Mouse (Mus musculus): ENCODE measurements around the gene Mfap1a. TPM values are rescaled to one million over a fixed set of nuclear protein-coding genes. Genes with fewer than 3 reads are reported as not detected.
A peak's percentile ranks its signal among the peaks of the same experiment; 100 is the strongest.

The Mfap1a gene
- polyA plus RNA-seq, 1 experiment from 2014 or later = 29.7 TPM

DNA sequence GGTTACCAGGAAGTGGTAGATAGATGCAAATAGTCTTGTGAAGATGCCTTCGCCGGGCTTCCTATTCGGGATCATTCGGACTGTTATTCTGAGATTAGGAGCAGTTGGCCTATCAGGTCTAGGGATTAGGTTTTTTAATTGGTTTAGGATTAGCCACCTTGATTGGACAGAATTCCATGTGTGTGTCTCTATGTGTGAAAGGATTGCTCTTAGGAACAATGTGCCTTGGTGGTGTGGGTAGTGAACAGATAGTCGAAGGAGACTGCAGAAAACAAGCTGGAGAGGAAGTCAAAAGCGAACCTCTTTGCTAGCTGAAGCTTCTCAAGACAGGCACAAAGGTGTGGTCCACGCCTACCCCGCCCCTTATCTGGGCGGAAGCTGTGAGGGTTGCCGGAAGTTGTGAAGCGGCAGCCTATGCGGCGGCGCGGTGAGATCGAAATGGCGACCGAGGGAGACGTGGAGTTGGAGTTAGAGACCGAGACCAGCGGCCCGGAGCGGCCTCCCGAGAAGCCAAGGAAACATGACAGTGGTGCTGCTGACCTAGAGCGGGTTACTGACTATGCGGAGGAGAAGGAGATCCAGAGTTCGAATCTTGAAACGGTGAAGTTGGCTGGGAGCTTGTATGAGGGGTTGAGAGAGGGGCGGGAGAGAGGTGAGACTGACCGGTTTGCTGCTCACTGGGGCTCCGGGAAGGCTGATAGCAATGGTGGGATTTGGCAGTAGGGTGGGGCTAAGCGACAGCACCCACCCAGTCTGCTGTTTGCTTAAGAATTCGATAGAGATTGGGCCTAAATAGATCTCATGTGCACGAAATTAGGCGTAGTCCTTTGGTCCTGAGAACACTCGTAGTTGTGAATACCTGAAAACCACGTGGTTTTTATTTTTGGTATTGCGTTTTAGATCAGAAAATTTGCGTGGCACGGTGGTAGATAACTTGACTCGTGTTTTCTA, 49.5 kb downstream of the Mfap1a start, which contains the start of gene Serinc4:
TSS of gene Serinc4 (minus strand) at position 90 of the 951 bp plus-strand sequence.
- peak; percentile 93 for ATAC-seq
- WGBS = 2% methylated on average over 41 of the region's 41 CpGs

DNA sequence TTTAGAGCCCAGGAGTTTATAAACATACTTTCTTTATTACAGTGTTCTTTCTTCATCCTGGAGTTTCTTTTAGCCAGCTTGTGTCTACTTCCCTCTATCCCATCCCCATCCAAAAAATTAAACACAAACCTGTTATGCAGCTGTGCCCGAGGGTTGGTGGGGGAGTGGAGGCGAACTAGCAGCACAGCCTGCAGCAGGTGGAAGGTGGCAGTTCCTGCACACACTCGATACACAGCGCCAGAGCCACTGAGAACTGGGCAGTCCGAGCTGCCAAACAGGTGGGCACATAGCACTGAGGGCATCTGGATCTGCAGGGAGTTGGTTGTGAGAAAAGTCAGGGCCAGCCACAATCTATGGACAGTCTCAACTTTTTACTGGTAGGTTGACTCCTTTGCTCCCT, 50.9 kb downstream of the Mfap1a start:
- no peak overlapping the region for H3K4me3 ChIP-seq (ENCODE audit: low read depth, low read length)
- no peak overlapping the region for H3K27ac ChIP-seq (ENCODE audit: low read length)
- H3K36me3 ChIP-seq (ENCODE audit: control insufficient read depth, insufficient read depth, low read length) = no peaks in the 10 kb centered on the region; the same call in 1 of the 2 replicates
- H3K4me2 ChIP-seq (ENCODE audit: low read length) = no peak overlapping the region
- peaks cover 21% of the 10 kb centered on the region for H3K4me1 ChIP-seq (ENCODE audit: control insufficient read depth, insufficient read depth, low read length)
- ATAC-seq = no peak
- H3K9ac ChIP-seq (ENCODE audit: low read depth, low read length) = no peak overlapping the region
- no peaks in the 10 kb centered on the region for H3K27me3 ChIP-seq (ENCODE audit: control insufficient read depth, insufficient read depth, low read depth, low read length)
- WGBS = 88% methylated on average over 5 of the region's 5 CpGs
- H3K9me3 ChIP-seq (replicated peaks; ENCODE audit: control insufficient read depth, low read length, poor library complexity, severe bottlenecking) = no peaks in the 10 kb centered on the region

More for the DNA sequence above, 49.5 kb downstream of the Mfap1a start, which contains the start of gene Serinc4:
- Histone ChIP-seq H3K9ac (ENCODE audit: low read depth, low read length) (peak within 1 kb of the TSS; percentile 61), H3K4me2 (ENCODE audit: low read length) (peak within 1 kb of the TSS; percentile 74), H3K9me3 (replicated peaks; ENCODE audit: control insufficient read depth, low read length, poor library complexity, severe bottlenecking) (no peaks in the 10 kb centered on the region), H3K4me3 (ENCODE audit: low read depth, low read length) (peak within 1 kb of the TSS; percentile 69), H3K36me3 (ENCODE audit: control insufficient read depth, insufficient read depth, low read length) (no peaks in the 10 kb centered on the region; the same call in 1 of the 2 replicates), H3K4me1 (ENCODE audit: control insufficient read depth, insufficient read depth, low read length) (peaks cover 13% of the 10 kb centered on the region), H3K27ac (ENCODE audit: low read length) (peak within 1 kb of the TSS; percentile 78), H3K27me3 (ENCODE audit: control insufficient read depth, insufficient read depth, low read depth, low read length) (no peaks in the 10 kb centered on the region)

DNA sequence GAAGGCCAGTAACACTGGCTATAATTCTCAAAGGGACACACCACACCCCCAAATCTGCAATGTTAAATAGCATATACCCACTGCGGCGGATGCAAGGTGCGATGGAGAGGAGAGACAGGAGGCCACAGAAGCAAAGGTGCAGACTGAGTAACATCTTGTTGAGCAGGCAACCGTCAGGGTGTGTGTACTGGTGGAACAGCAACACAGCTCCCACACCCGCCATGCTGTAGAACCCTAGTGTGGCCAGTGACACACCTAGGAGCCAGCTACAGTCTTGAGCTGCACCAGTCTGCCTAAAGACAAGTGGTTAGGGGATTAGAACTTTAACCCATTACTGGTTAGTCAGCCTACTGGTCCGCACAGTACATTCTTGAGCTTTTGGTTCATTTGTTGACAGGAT, 52.5 kb downstream of the Mfap1a start:
- Histone ChIP-seq H3K4me3 (ENCODE audit: low read depth, low read length) (no peak overlapping the region), H3K36me3 (ENCODE audit: control insufficient read depth, insufficient read depth, low read length) (no peaks in the 10 kb centered on the region; the same call in 1 of the 2 replicates), H3K9me3 (replicated peaks; ENCODE audit: control insufficient read depth, low read length, poor library complexity, severe bottlenecking) (no peaks in the 10 kb centered on the region), H3K9ac (ENCODE audit: low read depth, low read length) (no peak overlapping the region), H3K27ac (ENCODE audit: low read length) (no peak overlapping the region), H3K4me2 (ENCODE audit: low read length) (no peak overlapping the region), H3K27me3 (ENCODE audit: control insufficient read depth, insufficient read depth, low read depth, low read length) (no peaks in the 10 kb centered on the region), H3K4me1 (ENCODE audit: control insufficient read depth, insufficient read depth, low read length) (peaks cover 27% of the 10 kb centered on the region)
- ATAC-seq = no peak
- WGBS = 89% methylated on average over 6 of the region's 6 CpGs

DNA sequence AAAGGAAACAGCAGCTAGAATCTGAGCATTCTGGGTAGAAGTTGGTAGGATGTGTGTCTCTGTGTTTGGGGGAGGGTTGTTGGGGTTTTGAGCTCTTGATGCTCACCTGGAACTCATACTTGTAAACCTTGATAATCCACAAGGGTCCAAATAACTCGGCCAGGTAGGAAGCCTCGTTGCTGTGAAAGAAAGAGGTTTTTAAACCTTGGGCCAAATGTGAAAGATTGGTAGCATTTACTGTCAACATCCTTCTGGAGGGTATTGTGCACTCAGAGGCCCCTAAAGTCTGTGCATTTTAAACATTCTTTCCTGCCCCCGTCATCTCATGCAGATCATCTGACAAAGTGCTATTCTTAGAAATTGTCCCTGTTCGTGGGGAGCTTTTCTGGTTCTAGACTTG, 53.5 kb downstream of the Mfap1a start, which contains the start of gene Hypk:
TSS of gene Hypk (plus strand) at position 301 of the 400 bp plus-strand sequence.
- Histone ChIP-seq H3K9ac (ENCODE audit: low read depth, low read length) (no peak within 1 kb of the TSS), H3K4me3 (ENCODE audit: low read depth, low read length) (no peak within 1 kb of the TSS), H3K36me3 (ENCODE audit: control insufficient read depth, insufficient read depth, low read length) (no peaks in the 10 kb centered on the region), H3K9me3 (replicated peaks; ENCODE audit: control insufficient read depth, low read length, poor library complexity, severe bottlenecking) (no peaks in the 10 kb centered on the region), H3K4me2 (ENCODE audit: low read length) (no peak within 1 kb of the TSS), H3K4me1 (ENCODE audit: control insufficient read depth, insufficient read depth, low read length) (peaks cover 32% of the 10 kb centered on the region), H3K27me3 (ENCODE audit: control insufficient read depth, insufficient read depth, low read depth, low read length) (no peaks in the 10 kb centered on the region), H3K27ac (ENCODE audit: low read length) (no peak within 1 kb of the TSS)
- WGBS = 87% methylated on average over 4 of the region's 4 CpGs
- ATAC-seq = no peak

DNA sequence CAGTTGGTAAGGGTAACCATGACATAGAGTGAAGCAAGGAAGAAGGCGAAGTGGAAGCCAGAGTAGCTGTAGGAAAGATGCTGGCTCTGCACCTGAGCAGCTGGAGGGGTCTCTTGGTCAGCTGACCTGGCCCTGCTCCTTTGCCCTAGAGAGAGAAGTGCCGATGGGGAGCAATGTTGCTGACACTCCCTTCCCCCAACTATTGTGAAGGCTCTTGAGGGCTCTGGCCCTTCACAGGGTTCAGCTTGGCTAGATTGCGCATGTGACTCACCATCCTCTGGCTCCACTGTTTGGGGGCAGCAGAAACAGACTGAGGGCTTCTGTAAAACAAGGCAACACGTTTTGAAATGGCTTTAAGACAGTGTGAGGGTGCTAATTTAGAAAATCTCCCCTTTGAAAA, 54.1 kb downstream of the Mfap1a start:
- Histone ChIP-seq H3K27ac (ENCODE audit: low read length) (no peak overlapping the region), H3K9ac (ENCODE audit: low read depth, low read length) (no peak overlapping the region), H3K4me1 (ENCODE audit: control insufficient read depth, insufficient read depth, low read length) (peaks cover 29% of the 10 kb centered on the region), H3K4me2 (ENCODE audit: low read length) (no peak overlapping the region), H3K4me3 (ENCODE audit: low read depth, low read length) (no peak overlapping the region), H3K9me3 (replicated peaks; ENCODE audit: control insufficient read depth, low read length, poor library complexity, severe bottlenecking) (no peaks in the 10 kb centered on the region), H3K36me3 (ENCODE audit: control insufficient read depth, insufficient read depth, low read length) (no peaks in the 10 kb centered on the region), H3K27me3 (ENCODE audit: control insufficient read depth, insufficient read depth, low read depth, low read length) (no peaks in the 10 kb centered on the region)
- no peak for ATAC-seq
- WGBS = 83% methylated on average over 4 of the region's 4 CpGs

DNA sequence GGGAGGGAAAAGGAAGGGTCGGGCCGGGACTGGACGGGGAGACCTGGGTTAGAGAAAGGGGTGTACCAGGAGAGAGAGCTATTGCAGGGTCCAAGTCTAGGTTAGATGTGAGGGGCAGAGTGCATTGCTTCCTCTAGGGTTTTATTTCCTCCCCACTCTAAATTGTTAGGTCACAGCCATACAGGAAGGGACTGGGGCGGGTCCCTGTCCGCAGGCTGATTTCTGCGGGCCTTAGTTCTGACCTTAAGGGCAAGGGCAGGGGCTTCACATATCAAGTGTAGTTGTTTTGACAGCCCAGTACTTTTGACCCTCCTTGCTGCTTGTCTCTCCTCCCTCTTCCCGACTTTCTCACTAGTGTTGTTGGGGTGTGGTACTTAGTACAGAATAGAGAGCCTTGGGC, 56.4 kb downstream of the Mfap1a start:
- WGBS = 5% methylated on average over 7 of the region's 7 CpGs
- Histone ChIP-seq H3K27ac (ENCODE audit: low read length) (peak overlapping the region; percentile 93), H3K4me1 (ENCODE audit: control insufficient read depth, insufficient read depth, low read length) (peaks cover 22% of the 10 kb centered on the region), H3K36me3 (ENCODE audit: control insufficient read depth, insufficient read depth, low read length) (no peaks in the 10 kb centered on the region), H3K9me3 (replicated peaks; ENCODE audit: control insufficient read depth, low read length, poor library complexity, severe bottlenecking) (no peaks in the 10 kb centered on the region), H3K4me3 (ENCODE audit: low read depth, low read length) (peak overlapping the region; percentile 95), H3K4me2 (ENCODE audit: low read length) (peak overlapping the region; percentile 97), H3K9ac (ENCODE audit: low read depth, low read length) (peak overlapping the region; percentile 89), H3K27me3 (ENCODE audit: control insufficient read depth, insufficient read depth, low read depth, low read length) (no peaks in the 10 kb centered on the region)
- ATAC-seq = peak; percentile 15; the same call in 1 of the 2 replicates

DNA sequence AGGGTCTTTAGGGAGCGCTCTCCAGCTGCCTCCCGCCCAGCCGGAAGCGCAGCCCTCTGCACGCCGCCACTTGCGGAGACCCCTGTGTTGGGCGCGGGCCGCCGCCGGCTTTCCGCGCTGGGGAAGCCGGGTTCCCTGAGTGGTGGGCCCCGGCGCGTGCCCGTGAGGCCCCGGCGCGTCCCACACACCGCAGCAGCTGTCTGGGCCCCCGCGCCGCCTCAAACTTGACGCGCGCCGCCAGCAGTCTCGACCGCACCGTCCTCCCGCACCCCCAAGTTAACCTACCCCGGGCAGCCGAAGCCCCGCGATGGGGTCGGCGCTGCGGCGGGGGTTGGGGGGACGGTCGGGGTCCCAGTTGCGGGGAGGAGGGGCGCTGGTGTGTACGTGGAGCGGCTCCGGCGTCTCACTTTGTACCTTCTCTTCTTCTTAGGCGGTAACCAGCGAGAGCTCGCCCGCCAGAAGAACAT, 56.9 kb downstream of the Mfap1a start:
- Histone ChIP-seq H3K27ac (ENCODE audit: low read length) (peak overlapping the region; percentile 93), H3K36me3 (ENCODE audit: control insufficient read depth, insufficient read depth, low read length) (no peaks in the 10 kb centered on the region), H3K4me1 (ENCODE audit: control insufficient read depth, insufficient read depth, low read length) (peaks cover 22% of the 10 kb centered on the region), H3K4me2 (ENCODE audit: low read length) (peak overlapping the region; percentile 97), H3K9ac (ENCODE audit: low read depth, low read length) (peak overlapping the region; percentile 89), H3K27me3 (ENCODE audit: control insufficient read depth, insufficient read depth, low read depth, low read length) (no peaks in the 10 kb centered on the region), H3K4me3 (ENCODE audit: low read depth, low read length) (peak overlapping the region; percentile 95), H3K9me3 (replicated peaks; ENCODE audit: control insufficient read depth, low read length, poor library complexity, severe bottlenecking) (no peaks in the 10 kb centered on the region)
- peak; percentile 83 for ATAC-seq
- 0% methylated on average over 53 of the region's 54 CpGs for WGBS

DNA sequence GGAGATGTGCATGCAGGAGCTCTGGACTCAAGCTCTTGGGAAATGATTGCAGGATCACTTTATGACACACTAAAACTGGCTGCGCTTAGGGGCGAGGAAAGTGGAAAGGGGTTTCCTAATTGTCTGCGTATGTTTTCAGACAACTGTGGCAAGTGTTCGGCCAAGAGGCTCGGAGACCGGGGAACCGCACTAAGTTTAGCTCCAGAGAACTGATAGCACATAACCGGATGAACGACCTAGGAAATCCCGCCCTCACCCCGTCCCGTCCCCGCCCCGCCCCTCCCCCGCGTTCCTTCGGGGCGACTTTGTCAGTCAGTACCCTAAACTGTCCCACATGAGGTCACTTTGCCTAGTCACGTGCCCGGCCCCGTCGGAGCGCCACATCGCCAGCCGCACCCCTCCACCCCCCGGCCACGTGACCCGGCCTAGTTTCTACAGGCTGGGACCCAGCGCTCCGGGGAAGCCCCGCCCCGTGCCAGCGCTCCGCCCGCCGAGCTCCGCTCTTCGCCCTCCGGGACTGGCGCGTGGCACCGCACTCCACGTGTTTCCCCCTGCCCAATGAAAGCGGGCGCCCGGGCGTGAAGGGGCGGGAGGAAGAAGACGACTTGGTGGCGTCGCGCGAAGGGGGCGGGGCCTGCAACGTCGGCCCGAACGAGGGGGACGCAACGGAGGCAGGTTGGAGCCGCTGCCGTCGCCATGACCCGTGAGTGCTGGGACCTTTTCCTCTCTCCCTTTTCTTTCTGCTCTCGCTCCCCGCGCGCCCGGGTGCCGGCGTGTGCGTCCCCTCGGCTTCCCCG, 57.5 kb downstream of the Mfap1a start, which contains the start of gene Serf2:
TSS of gene Serf2 (plus strand) at position 457 of the 797 bp plus-strand sequence.
- Histone ChIP-seq H3K27ac (ENCODE audit: low read length) (peak within 1 kb of the TSS; percentile 93), H3K4me2 (ENCODE audit: low read length) (peak within 1 kb of the TSS; percentile 97), H3K9me3 (replicated peaks; ENCODE audit: control insufficient read depth, low read length, poor library complexity, severe bottlenecking) (no peaks in the 10 kb centered on the region), H3K27me3 (ENCODE audit: control insufficient read depth, insufficient read depth, low read depth, low read length) (no peaks in the 10 kb centered on the region), H3K36me3 (ENCODE audit: control insufficient read depth, insufficient read depth, low read length) (no peaks in the 10 kb centered on the region), H3K4me3 (ENCODE audit: low read depth, low read length) (peak within 1 kb of the TSS; percentile 95), H3K4me1 (ENCODE audit: control insufficient read depth, insufficient read depth, low read length) (peaks cover 22% of the 10 kb centered on the region), H3K9ac (ENCODE audit: low read depth, low read length) (peak within 1 kb of the TSS; percentile 89)
- WGBS = under 1% methylated on average over 61 of the region's 74 CpGs
- peak; percentile 96 for ATAC-seq
